Mouse (Mus musculus): ENCODE measurements at regions not wholly inside any gene's neighbourhood (a gene's known extent, or its start where the extent isn't known, plus 50 kb on each side); places are given as distances from the start of the nearest gene placed in this dataset.

GRCm38 (mm10) chr13:16762727-16763512, 751.3 kb downstream of the Inhba start:
- no peak for DNase-seq

- peak in 1 of 2 experiments; percentile 19 for DNase-seq
Measured at GRCm38 (mm10) chr13:16763746-16764145, 752.1 kb downstream of the Inhba start.

GRCm38 (mm10) chr13:16769409-16769808, 757.8 kb downstream of the Inhba start:
- DNase-seq = no peak

- DNase-seq = no peak
Measured at GRCm38 (mm10) chr13:16769848-16770422, 758.3 kb downstream of the Inhba start.

GRCm38 (mm10) chr13:16771845-16772244, 760.2 kb downstream of the Inhba start:
- no peak for DNase-seq

GRCm38 (mm10) chr13:16805560-16805959, 793.9 kb downstream of the Inhba start:
- DNase-seq = no peak
